Mouse (Mus musculus) MEL (cell line): ENCODE measurements at regions not wholly inside any gene's neighbourhood (a gene's known extent, or its start where the extent isn't known, plus 50 kb on each side); places are given as distances from the start of the nearest gene placed in this dataset.

Experiments
- DNase-seq: peaks from one replicate; pipeline ENCODE4 v3.0.0; 2011; ENCODE audit warnings: low read depth, low spot score
- H3K27ac ChIP-seq: 2 replicates; pipeline ENCODE4 v1.5.1; 2012; ENCODE audit warnings: low read depth, mild to moderate bottlenecking, control low read depth, low read length, moderate library complexity; ENCODE audit not compliant: control insufficient read depth
- H3K27me3 ChIP-seq, 2 experiments: fragments of 150-350 bp in 1 of 2; sonication (generic) in 1 of 2; 2 replicates each; pipeline ENCODE4 v1.6.1; 2012; ENCODE audit warnings: low read length in 2 of 2, mild to moderate bottlenecking in 2 of 2, improper control_type of control experiment in 1 of 2, moderate library complexity in 1 of 2; ENCODE audit not compliant: insufficient read depth in 2 of 2, control insufficient read depth in 1 of 2
- H3K36me3 ChIP-seq, 2 experiments: 2 replicates each; pipeline ENCODE4 v1.6.1; 2012 to 2014; ENCODE audit warnings: low read length in 2 of 2, improper control_type of control experiment in 1 of 2, inconsistent platforms in 1 of 2, mild to moderate bottlenecking in 1 of 2; ENCODE audit not compliant: insufficient read depth in 2 of 2, control insufficient read depth in 1 of 2
- H3K4me1 ChIP-seq, 2 experiments: fragments of 150-350 bp in 1 of 2; sonication (generic) in 1 of 2; 2 replicates each; pipeline ENCODE4 v1.6.1; 2012; ENCODE audit warnings: low read length in 2 of 2, improper control_type of control experiment in 1 of 2, mild to moderate bottlenecking in 1 of 2; ENCODE audit not compliant: insufficient read depth in 2 of 2, control insufficient read depth in 1 of 2
- H3K4me3 ChIP-seq, 2 experiments: fragments of 150-350 bp in 1 of 2; sonication (generic) in 1 of 2; 2 replicates each; pipeline ENCODE4 v1.5.1; 2012; ENCODE audit warnings: low read depth in 2 of 2, low read length in 2 of 2, mild to moderate bottlenecking in 2 of 2, moderate library complexity in 2 of 2, control low read depth in 1 of 2, improper control_type of control experiment in 1 of 2; ENCODE audit not compliant: control insufficient read depth in 1 of 2, insufficient read depth in 1 of 2
- H3K79me2 ChIP-seq: 2 replicates; pipeline ENCODE4 v1.6.1; 2012; ENCODE audit warnings: mild to moderate bottlenecking, low read length, moderate library complexity; ENCODE audit not compliant: control insufficient read depth, poor library complexity, insufficient read depth
- H3K9ac ChIP-seq: 2 replicates; pipeline ENCODE4 v1.6.1; 2012; ENCODE audit warnings: low read depth, mild to moderate bottlenecking, control low read depth, low read length, moderate library complexity; ENCODE audit not compliant: control insufficient read depth, poor library complexity, severe bottlenecking
- H3K9me3 ChIP-seq: fragments of 150-350 bp; sonication (generic); replicated peaks from 2 replicates; pipeline ENCODE4 v1.6.1; 2012; ENCODE audit warnings: mild to moderate bottlenecking, low read length, improper control_type of control experiment, moderate library complexity; ENCODE audit not compliant: insufficient read depth
- BHLHE40 ChIP-seq: IDR thresholded peaks from 2 replicates; pipeline ENCODE4 v1.6.1; 2012; ENCODE audit warnings: low read depth, mild to moderate bottlenecking, inconsistent platforms, low read length, improper control_type of control experiment, borderline replicate concordance
- CTCF ChIP-seq, 3 experiments: IDR thresholded peaks in 2 of 3; conservative IDR thresholded peaks in 1 of 3; 2 replicates each; pipeline ENCODE4 v1.5.1; 2011 to 2012; ENCODE audit warnings: low read length in 3 of 3, low read depth in 2 of 3, mild to moderate bottlenecking in 2 of 3, improper control_type of control experiment in 1 of 3, inconsistent platforms in 1 of 3, mixed read lengths in 1 of 3, moderate library complexity in 1 of 3; ENCODE audit not compliant: control insufficient read depth in 1 of 3, insufficient read depth in 1 of 3, poor library complexity in 1 of 3, severe bottlenecking in 1 of 3
- E2F4 ChIP-seq: IDR thresholded peaks from 2 replicates; pipeline ENCODE4 v1.6.1; 2011; ENCODE audit warnings: low read depth, low read length, improper control_type of control experiment, borderline replicate concordance
- EP300 ChIP-seq, 2 experiments: IDR thresholded peaks; 2 replicates each; pipeline ENCODE4 v1.6.1; 2011; ENCODE audit warnings: improper control_type of control experiment in 2 of 2, low read length in 2 of 2, low read depth in 1 of 2, mild to moderate bottlenecking in 1 of 2
- GABPA ChIP-seq: IDR thresholded peaks from 2 replicates; pipeline ENCODE4 v1.6.1; 2012; ENCODE audit warnings: low read depth, mild to moderate bottlenecking, inconsistent platforms, low read length, improper control_type of control experiment, moderate library complexity
- GATA1 ChIP-seq: IDR thresholded peaks from 2 replicates; pipeline ENCODE4 v1.6.1; 2011; ENCODE audit warnings: low read depth, low read length, improper control_type of control experiment
- HCFC1 ChIP-seq: IDR thresholded peaks from 2 replicates; pipeline ENCODE4 v1.6.1; 2012; ENCODE audit warnings: low read depth, mild to moderate bottlenecking, inconsistent platforms, low read length, improper control_type of control experiment, moderate library complexity
- JUND ChIP-seq: IDR thresholded peaks from 2 replicates; pipeline ENCODE4 v1.6.1; 2011; ENCODE audit warnings: low read depth, mild to moderate bottlenecking, improper control_type of control experiment, low read length
- KAT2A ChIP-seq: conservative IDR thresholded peaks from 2 replicates; pipeline ENCODE4 v1.6.1; 2012; ENCODE audit warnings: low read depth, low read length, improper control_type of control experiment, inconsistent platforms
- MAFK ChIP-seq: IDR thresholded peaks from 2 replicates; pipeline ENCODE4 v1.6.1; 2011; ENCODE audit warnings: low read depth, mild to moderate bottlenecking, low read length, improper control_type of control experiment, borderline replicate concordance
- MAX ChIP-seq: IDR thresholded peaks from 2 replicates; pipeline ENCODE4 v1.6.1; 2011; ENCODE audit warnings: low read length, improper control_type of control experiment
- MXI1 ChIP-seq: IDR thresholded peaks from 2 replicates; pipeline ENCODE4 v1.6.1; 2011; ENCODE audit warnings: mild to moderate bottlenecking, low read depth, low read length, improper control_type of control experiment
- MYB ChIP-seq: IDR thresholded peaks from 2 replicates; pipeline ENCODE4 v1.6.1; 2011; ENCODE audit warnings: mild to moderate bottlenecking, low read depth, low read length, improper control_type of control experiment
- MYC ChIP-seq: IDR thresholded peaks from 2 replicates; pipeline ENCODE4 v1.6.1; 2011; ENCODE audit warnings: low read depth, mild to moderate bottlenecking, low read length, improper control_type of control experiment, moderate library complexity
- NELFE ChIP-seq: IDR thresholded peaks from 2 replicates; pipeline ENCODE4 v1.6.1; 2011; ENCODE audit warnings: low read depth, low read length, improper control_type of control experiment
- NRF1 ChIP-seq: IDR thresholded peaks from 2 replicates; pipeline ENCODE4 v1.6.1; 2014; ENCODE audit warnings: low read depth, mild to moderate bottlenecking, inconsistent platforms, low read length, improper control_type of control experiment, moderate library complexity; ENCODE audit not compliant: poor library complexity, insufficient read depth, severe bottlenecking
- POLR2A ChIP-seq, 2 experiments: IDR thresholded peaks; 2 replicates each; pipeline ENCODE4 v1.6.1; 2011 to 2012; ENCODE audit warnings: low read length in 2 of 2, mild to moderate bottlenecking in 2 of 2, control low read depth in 1 of 2, improper control_type of control experiment in 1 of 2, low read depth in 1 of 2, moderate library complexity in 1 of 2; ENCODE audit not compliant: control insufficient read depth in 1 of 2, insufficient read depth in 1 of 2, poor library complexity in 1 of 2
- RCOR1 ChIP-seq: IDR thresholded peaks from 2 replicates; pipeline ENCODE4 v1.6.1; 2012; ENCODE audit warnings: low read depth, mild to moderate bottlenecking, inconsistent platforms, low read length, improper control_type of control experiment
- SIN3A ChIP-seq: IDR thresholded peaks from 2 replicates; pipeline ENCODE4 v1.6.1; 2012; ENCODE audit warnings: low read length, improper control_type of control experiment, inconsistent platforms
- SMC3 ChIP-seq: IDR thresholded peaks from 2 replicates; pipeline ENCODE4 v1.6.1; 2011; ENCODE audit warnings: low read depth, low read length, improper control_type of control experiment
- TAL1 ChIP-seq: IDR thresholded peaks from 2 replicates; pipeline ENCODE4 v1.6.1; 2012; ENCODE audit warnings: mild to moderate bottlenecking, inconsistent platforms, low read length, moderate library complexity, mixed read lengths
- TBP ChIP-seq: IDR thresholded peaks from 2 replicates; pipeline ENCODE4 v1.8.0; 2011; ENCODE audit warnings: low read depth, low read length, improper control_type of control experiment
- UBTF ChIP-seq: IDR thresholded peaks from 2 replicates; pipeline ENCODE4 v1.6.1; 2012; ENCODE audit warnings: low read depth, mild to moderate bottlenecking, inconsistent platforms, low read length, improper control_type of control experiment, moderate library complexity, borderline replicate concordance; ENCODE audit not compliant: insufficient read depth
- USF1 ChIP-seq: IDR thresholded peaks from 2 replicates; pipeline ENCODE4 v1.6.1; 2014; ENCODE audit warnings: low read depth, mild to moderate bottlenecking, inconsistent platforms, low read length, improper control_type of control experiment, moderate library complexity
- ZC3H11A ChIP-seq: IDR thresholded peaks from 2 replicates; pipeline ENCODE4 v1.6.1; 2012; ENCODE audit warnings: low read depth, mild to moderate bottlenecking, inconsistent platforms, low read length, improper control_type of control experiment
- ZKSCAN1 ChIP-seq: IDR thresholded peaks from 2 replicates; pipeline ENCODE4 v1.6.1; 2012; ENCODE audit warnings: low read depth, mild to moderate bottlenecking, inconsistent platforms, low read length, improper control_type of control experiment, moderate library complexity
- ZMIZ1 ChIP-seq: IDR thresholded peaks from 2 replicates; pipeline ENCODE4 v1.6.1; 2012; ENCODE audit warnings: low read depth, mild to moderate bottlenecking, inconsistent platforms, low read length, improper control_type of control experiment, moderate library complexity
- ZNF384 ChIP-seq: IDR thresholded peaks from 2 replicates; pipeline ENCODE4 v1.6.1; 2012; ENCODE audit warnings: low read depth, mild to moderate bottlenecking, inconsistent platforms, low read length, improper control_type of control experiment

- TF ChIP-seq RCOR1 (no peak), TAL1 (no peak), ZMIZ1 (no peak), EP300 (IDR thresholded peaks at IDR 0.05; ENCODE audit: low read depth in 1 of 2, low read length in 2 of 2) (no peak), CTCF (IDR thresholded peaks at IDR 0.05 in 2 of 3, conservative IDR thresholded peaks at IDR 0.05 in 1 of 3; ENCODE audit: control insufficient read depth in 1 of 3, insufficient read depth in 1 of 3, low read depth in 2 of 3, low read length in 3 of 3, poor library complexity in 1 of 3, severe bottlenecking in 1 of 3) (no peak), MYB (no peak), SMC3 (no peak), KAT2A (no peak), E2F4 (no peak), NELFE (no peak), POLR2A (IDR thresholded peaks at IDR 0.05; ENCODE audit: control insufficient read depth in 1 of 2, insufficient read depth in 1 of 2, low read depth in 1 of 2, low read length in 2 of 2, poor library complexity in 1 of 2) (no peak), MAX (no peak), NRF1 (no peak), GATA1 (no peak), TBP (no peak), USF1 (no peak), GABPA (no peak)
- H3K4me3 ChIP-seq: no peak overlapping the region
- H3K9ac ChIP-seq: no peak overlapping the region
- no peaks in the 10 kb centered on the region for H3K79me2 ChIP-seq
- peaks cover 3 to 6% of the 10 kb centered on the region in 2 experiments for H3K4me1 ChIP-seq
- no peaks in the 10 kb centered on the region for H3K27me3 ChIP-seq
- no peak for DNase-seq
- no peaks in the 10 kb centered on the region for H3K9me3 ChIP-seq
- H3K27ac ChIP-seq: no peak overlapping the region
- H3K36me3 ChIP-seq: peaks cover 0 to 13% of the 10 kb centered on the region in 2 experiments; a peak in 2 of 4 replicates
These were observed 276.7 kb downstream of the Wdr20rt start for GRCm38 (mm10) chr12:65502045-65502444.

GRCm38 (mm10) chr12:65513070-65513469 is 287.8 kb downstream of the Wdr20rt start:
- no peak overlapping the region for H3K4me3 ChIP-seq
- H3K27me3 ChIP-seq: no peaks in the 10 kb centered on the region
- no peaks in the 10 kb centered on the region for H3K4me1 ChIP-seq
- H3K9me3 ChIP-seq: no peaks in the 10 kb centered on the region
- no peaks in the 10 kb centered on the region for H3K79me2 ChIP-seq
- DNase-seq: no peak
- H3K9ac ChIP-seq: no peak overlapping the region
- TF ChIP-seq JUND (no peak), ZC3H11A (no peak), SIN3A (no peak), HCFC1 (no peak), MXI1 (no peak), NRF1 (no peak), ZNF384 (no peak), POLR2A (IDR thresholded peaks at IDR 0.05; ENCODE audit: control insufficient read depth in 1 of 2, insufficient read depth in 1 of 2, low read depth in 1 of 2, low read length in 2 of 2, poor library complexity in 1 of 2) (no peak), ZKSCAN1 (no peak), BHLHE40 (no peak), UBTF (no peak), TAL1 (no peak), MYB (no peak), TBP (no peak), MAFK (no peak), MYC (no peak), CTCF (IDR thresholded peaks at IDR 0.05 in 2 of 3, conservative IDR thresholded peaks at IDR 0.05 in 1 of 3; ENCODE audit: control insufficient read depth in 1 of 3, insufficient read depth in 1 of 3, low read depth in 2 of 3, low read length in 3 of 3, poor library complexity in 1 of 3, severe bottlenecking in 1 of 3) (no peak), GATA1 (no peak), ZMIZ1 (no peak)
- peaks cover 0 to 2% of the 10 kb centered on the region in 2 experiments; a peak in 1 of 4 replicates for H3K36me3 ChIP-seq
- H3K27ac ChIP-seq: no peak overlapping the region
